Mouse (Mus musculus) brain, embryonic 14.5 days (tissue): ENCODE data around the gene Rab26. TPM values are rescaled to one million over a fixed set of nuclear protein-coding genes. Genes with fewer than 3 reads are reported as not detected.

Experiments
- DNase-seq: peaks from one replicate; pipeline ENCODE4 v3.0.0-alpha.2; 2011; ENCODE audit warnings: low read depth
- CTCF ChIP-seq: fragments of 200-500 bp; IDR thresholded peaks from 2 replicates; pipeline ENCODE4 v1.5.1; 2012; ENCODE audit warnings: inconsistent platforms, mild to moderate bottlenecking, moderate library complexity, borderline replicate concordance; ENCODE audit not compliant: insufficient read depth, insufficient read length; ENCODE audit errors: extremely low read depth
- POLR2A ChIP-seq: fragments of 200-500 bp; IDR thresholded peaks from 2 replicates; pipeline ENCODE4 v1.6.1; 2012; ENCODE audit warnings: mild to moderate bottlenecking, inconsistent platforms, borderline replicate concordance; ENCODE audit not compliant: poor library complexity, insufficient read depth, insufficient read length, severe bottlenecking; ENCODE audit errors: extremely low read depth
- polyA plus RNA-seq: library from polyadenylated mRNA; depleted of rRNA; stranded (reverse); fragments of >200 nt; gene quantifications from 2 replicates; pipeline ENCODE4 v1.2.3, GENCODE M21; 2012; rRNA removed

Rab26 gene
- polyA plus RNA-seq, 1 experiment, result 3.2 TPM

DNA sequence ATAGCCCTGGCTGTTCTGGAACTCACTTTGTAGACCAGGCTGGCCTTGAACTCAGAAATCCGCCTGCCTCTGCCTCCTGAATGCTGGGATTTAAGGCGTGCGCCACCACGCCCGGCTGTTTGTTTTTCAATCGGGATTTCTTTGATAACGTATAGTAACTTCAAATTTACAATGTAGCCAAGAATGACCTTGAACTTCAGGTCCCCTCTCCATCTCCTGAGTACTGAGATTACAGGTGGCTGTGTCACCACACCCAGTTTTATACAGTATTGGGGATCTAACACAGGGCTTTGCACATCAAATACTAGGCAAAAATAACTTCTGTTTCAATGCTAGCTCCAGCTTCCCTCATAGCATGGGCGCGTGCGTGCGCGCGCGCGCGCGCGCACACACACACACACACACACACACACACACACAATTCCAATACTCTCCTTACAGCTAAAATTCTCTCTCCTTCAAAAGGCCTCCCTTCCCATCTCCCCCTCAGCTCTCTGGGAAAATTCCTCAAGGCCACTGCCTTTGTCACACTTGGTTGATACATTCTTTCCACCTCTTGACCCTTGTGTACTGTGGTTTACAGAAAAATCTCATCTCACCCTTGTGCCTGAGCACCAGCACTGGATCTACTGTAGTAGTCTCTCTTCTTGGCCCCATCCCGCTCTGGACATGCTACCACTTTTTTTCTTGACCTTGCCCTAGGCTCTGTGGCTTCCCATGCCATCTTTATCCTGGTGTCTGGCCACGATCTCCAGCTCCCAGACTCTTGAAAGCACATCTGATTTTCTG lies 52.8 kb downstream of the Rab26 start:
- TF ChIP-seq CTCF (no peak), POLR2A (no peak)
- DNase-seq, result no peak

- TF ChIP-seq CTCF (peak; percentile 38; the same call in 1 of the 2 replicates), POLR2A (no peak)
- DNase-seq, result no peak
Measured at GRCm38 (mm10) chr17:24480201-24480826, 53.7 kb downstream of the Rab26 start.

DNA sequence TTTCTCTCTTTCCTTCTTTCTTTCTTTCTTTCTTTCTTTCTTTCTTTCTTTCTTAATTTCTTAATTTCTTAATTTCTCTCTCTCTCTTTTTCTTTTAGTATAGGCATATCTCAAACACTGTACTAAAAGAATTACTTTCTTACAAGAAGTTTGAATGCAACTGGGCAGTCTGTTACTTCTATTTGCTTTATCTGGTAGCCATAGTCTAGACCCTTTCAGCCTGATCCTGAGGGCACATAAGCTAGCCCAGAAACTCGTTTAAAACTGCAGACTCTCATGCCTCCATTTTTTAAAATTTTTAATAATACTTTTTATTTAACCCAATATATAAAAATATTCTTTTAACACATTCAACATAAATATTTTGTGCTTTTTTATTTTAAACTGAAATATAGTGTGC lies 54.6 kb downstream of the Rab26 start:
- no peak for DNase-seq
- no peak for TF ChIP-seq POLR2A
- no peak for TF ChIP-seq CTCF

- peak; percentile 98 for DNase-seq
- TF ChIP-seq POLR2A, result peak; percentile 51; the same call in 1 of the 2 replicates
- peak; percentile 91 for TF ChIP-seq CTCF
Measured at GRCm38 (mm10) chr17:24478663-24479380, 55.2 kb downstream of the Rab26 start, which contains the start of gene Mlst8. Gene Mlst8 (minus strand): TSS chr17:24479078.

- no peak for DNase-seq
- no peak for TF ChIP-seq POLR2A
- no peak for TF ChIP-seq CTCF
Measured at GRCm38 (mm10) chr17:24477985-24478600, 55.9 kb downstream of the Rab26 start.

Other genes starting within 250 kb of the Rab26 start
- 0.29 and 0.40 TPM in 2 replicates for gene Abca17, start 183.1 kb downstream of the Rab26 start, polyA plus RNA-seq
- 39.4 and 51.7 TPM in 2 replicates for gene Abca3, start 182.3 kb downstream of the Rab26 start, polyA plus RNA-seq
- gene Rnps1, start 119.6 kb downstream of the Rab26 start, polyA plus RNA-seq, result 395 and 451 TPM in 2 replicates
- gene Eci1, start 107.6 kb downstream of the Rab26 start, polyA plus RNA-seq, result 28.7 and 29.6 TPM in 2 replicates
- gene Dnase1l2, start 91.1 kb downstream of the Rab26 start, polyA plus RNA-seq, result 27.1 and 34.3 TPM in 2 replicates
- gene E4f1, start 63.9 kb downstream of the Rab26 start, polyA plus RNA-seq, result 89.5 and 99.5 TPM in 2 replicates
- gene Pgp, start 63.8 kb downstream of the Rab26 start, polyA plus RNA-seq, result 49.6 and 52.2 TPM in 2 replicates
- gene Bricd5, start 60.3 kb downstream of the Rab26 start, polyA plus RNA-seq, result 0.48 and 0.77 TPM in 2 replicates
- 47.1 and 53.7 TPM in 2 replicates for gene Mlst8, start 55.1 kb downstream of the Rab26 start, polyA plus RNA-seq
- gene Caskin1, start 45.6 kb downstream of the Rab26 start, polyA plus RNA-seq, result 91.5 and 142 TPM in 2 replicates
- 310 and 422 TPM in 2 replicates for gene Traf7, start 6.3 kb downstream of the Rab26 start, polyA plus RNA-seq
- gene Pkd1, start 15.6 kb upstream of the Rab26 start, polyA plus RNA-seq, result 65.9 and 74.2 TPM in 2 replicates
- gene Tsc2, start 98.4 kb upstream of the Rab26 start, polyA plus RNA-seq, result 189 and 190 TPM in 2 replicates
- gene Nthl1, start 98.5 kb upstream of the Rab26 start, polyA plus RNA-seq, result 10.4 and 15.3 TPM in 2 replicates
- gene Slc9a3r2, start 116.1 kb upstream of the Rab26 start, polyA plus RNA-seq, result 30.7 and 34.3 TPM in 2 replicates
- 0.23 TPM in 1 of 2 replicates, not detected in the other for gene Npw, start 124.2 kb upstream of the Rab26 start, polyA plus RNA-seq
- gene Zfp598, start 135.5 kb upstream of the Rab26 start, polyA plus RNA-seq, result 76.3 and 102 TPM in 2 replicates
- 82.5 and 94.2 TPM in 2 replicates for gene Syngr3, start 155.7 kb upstream of the Rab26 start, polyA plus RNA-seq
- gene Gfer, start 161.9 kb upstream of the Rab26 start, polyA plus RNA-seq, result 28.8 and 29.2 TPM in 2 replicates
- 7.6 and 10.7 TPM in 2 replicates for gene Noxo1, start 162.0 kb upstream of the Rab26 start, polyA plus RNA-seq
- 75.0 and 95.7 TPM in 2 replicates for gene Tbl3, start 173.4 kb upstream of the Rab26 start, polyA plus RNA-seq
- 0.54 and 0.64 TPM in 2 replicates for gene Rnf151, start 183.9 kb upstream of the Rab26 start, polyA plus RNA-seq
- 1,770 and 1,849 TPM in 2 replicates for gene Rps2, start 183.9 kb upstream of the Rab26 start, polyA plus RNA-seq
- 245 and 253 TPM in 2 replicates for gene Ndufb10, start 190.3 kb upstream of the Rab26 start, polyA plus RNA-seq
- 0.05 and 0.08 TPM in 2 replicates for gene Rpl3l, start 193.6 kb upstream of the Rab26 start, polyA plus RNA-seq
- 28.0 and 31.5 TPM in 2 replicates for gene Msrb1, start 202.4 kb upstream of the Rab26 start, polyA plus RNA-seq
- 0.69 and 0.88 TPM in 2 replicates for gene Hs3st6, start 218.8 kb upstream of the Rab26 start, polyA plus RNA-seq